Mouse (Mus musculus) bone marrow, adult 2 months (tissue): ENCODE measurements at regions not wholly inside any gene's neighbourhood (a gene's known extent, or its start where the extent isn't known, plus 50 kb on each side); places are given as distances from the start of the nearest gene placed in this dataset.

Experiments used
- CTCF ChIP-seq: fragments of 200-500 bp; IDR thresholded peaks from 2 replicates; pipeline ENCODE4 v1.5.1; 2011; ENCODE audit warnings: low read length, control low read depth; ENCODE audit not compliant: control insufficient read depth, insufficient read depth
- POLR2A ChIP-seq: fragments of 200-500 bp; IDR thresholded peaks from 2 replicates; pipeline ENCODE4 v1.6.1; 2011; ENCODE audit warnings: low read depth, mild to moderate bottlenecking, control low read depth, low read length, borderline replicate concordance; ENCODE audit not compliant: control insufficient read depth

- no peak for TF ChIP-seq POLR2A
- TF ChIP-seq CTCF: no peak
Observed at GRCm38 (mm10) chr3:39460183-39460888, 573.6 kb downstream of the Fat4 start.
